Mouse (Mus musculus) megakaryocyte-erythroid progenitor cell, adult 5-6 weeks (primary cell): ENCODE results near the gene Inf2. TPM values are rescaled to one million over a fixed set of nuclear protein-coding genes. Genes with fewer than 3 reads are reported as not detected.
A peak's percentile ranks its signal among the peaks of the same experiment; 100 is the strongest.

Experiments
- ATAC-seq: replicated peaks from 2 replicates; pipeline ENCODE4 v1.8.0; 2016; ENCODE audit warnings: mild to moderate bottlenecking, inconsistent platforms; ENCODE audit not compliant: severe bottlenecking, poor library complexity, low FRiP score, low TSS enrichment
- total RNA-seq, 2 experiments: library from RNA; stranded (forward) in 1 of 2; stranded (reverse) in 1 of 2; fragments of 200-1000, 215-1000 nt in 1 of 2; fragments of >200 nt in 1 of 2; fragmentation: Nextera tagmentation in 1 of 2; gene quantifications; 2 replicates each; pipeline ENCODE4 v1.2.3; 2014 to 2017

Inf2 gene
- total RNA-seq, 2 experiments from 2014 or later: 2.4 to 11.3 TPM

- ATAC-seq: no peak
Measured at GRCm38 (mm10) chr12:112561163-112561562, 27.4 kb upstream of the Inf2 start.

GRCm38 (mm10) chr12:112562462-112562861 lies 26.1 kb upstream of the Inf2 start:
- ATAC-seq: no peak

GRCm38 (mm10) chr12:112563011-112563410 lies 25.6 kb upstream of the Inf2 start:
- no peak for ATAC-seq

GRCm38 (mm10) chr12:112570160-112570559 lies 18.4 kb upstream of the Inf2 start:
- ATAC-seq: no peak

GRCm38 (mm10) chr12:112571064-112571463 lies 17.5 kb upstream of the Inf2 start:
- peak; percentile 57 for ATAC-seq

GRCm38 (mm10) chr12:112575274-112575986 lies 13.2 kb upstream of the Inf2 start:
- no peak for ATAC-seq

- ATAC-seq: no peak
Measured at GRCm38 (mm10) chr12:112576341-112576740, 12.2 kb upstream of the Inf2 start.

- no peak for ATAC-seq
Measured at GRCm38 (mm10) chr12:112576749-112577148, 11.8 kb upstream of the Inf2 start.

GRCm38 (mm10) chr12:112578296-112579090 lies 10.1 kb upstream of the Inf2 start:
- ATAC-seq: no peak

GRCm38 (mm10) chr12:112579430-112579829 lies 9.2 kb upstream of the Inf2 start:
- no peak for ATAC-seq

- no peak for ATAC-seq
Measured at GRCm38 (mm10) chr12:112579926-112580325, 8.7 kb upstream of the Inf2 start.

GRCm38 (mm10) chr12:112581113-112581512 lies 7.5 kb upstream of the Inf2 start:
- no peak for ATAC-seq

- no peak for ATAC-seq
Measured at GRCm38 (mm10) chr12:112584954-112585353, 3.6 kb upstream of the Inf2 start.

- ATAC-seq: no peak
Measured at GRCm38 (mm10) chr12:112585924-112586538, 2.6 kb upstream of the Inf2 start.

- no peak for ATAC-seq
Measured at GRCm38 (mm10) chr12:112587125-112588124, 1.2 kb upstream of the Inf2 start.

GRCm38 (mm10) chr12:112589491-112590191 lies 1.1 kb downstream of the Inf2 start:
- ATAC-seq: no peak

- ATAC-seq: no peak
Measured at GRCm38 (mm10) chr12:112590566-112591239, 2.1 kb downstream of the Inf2 start.

- ATAC-seq: no peak
Measured at GRCm38 (mm10) chr12:112591240-112591639, 2.7 kb downstream of the Inf2 start.
